Mouse (Mus musculus): Measurements from ENCODE around the gene Sost.

Gene Sost

GRCm38 (mm10) chr11:101983431-101983921, 16.7 kb upstream of the Sost start:
- no peak for DNase-seq (ENCODE audit: low read depth)

GRCm38 (mm10) chr11:101982981-101983411, 16.2 kb upstream of the Sost start:
- DNase-seq (ENCODE audit: low read depth) = no peak

GRCm38 (mm10) chr11:101981850-101982249, 15.0 kb upstream of the Sost start:
- peak; percentile 51 for DNase-seq (ENCODE audit: low read depth)

GRCm38 (mm10) chr11:101980603-101981157, 13.9 kb upstream of the Sost start:
- no peak for DNase-seq (ENCODE audit: low read depth)

- DNase-seq (ENCODE audit: low read depth) = no peak
Observed at GRCm38 (mm10) chr11:101979140-101979539, 12.3 kb upstream of the Sost start.

- no peak for DNase-seq (ENCODE audit: low read depth)
Observed at GRCm38 (mm10) chr11:101976949-101977348, 10.1 kb upstream of the Sost start.

GRCm38 (mm10) chr11:101974923-101975322, 8.1 kb upstream of the Sost start:
- no peak for DNase-seq (ENCODE audit: low read depth)

GRCm38 (mm10) chr11:101974181-101974580, 7.4 kb upstream of the Sost start:
- DNase-seq (ENCODE audit: low read depth) = no peak

GRCm38 (mm10) chr11:101973496-101973895, 6.7 kb upstream of the Sost start:
- no peak for DNase-seq (ENCODE audit: low read depth)

GRCm38 (mm10) chr11:101972651-101973050, 5.8 kb upstream of the Sost start:
- DNase-seq (ENCODE audit: low read depth) = no peak

- no peak for DNase-seq (ENCODE audit: low read depth)
Observed at GRCm38 (mm10) chr11:101972097-101972496, 5.3 kb upstream of the Sost start.

- peak; percentile 65 for DNase-seq (ENCODE audit: low read depth)
Observed at GRCm38 (mm10) chr11:101971410-101971809, 4.6 kb upstream of the Sost start.

- DNase-seq (ENCODE audit: low read depth) = no peak
Observed at GRCm38 (mm10) chr11:101969835-101970234, 3.0 kb upstream of the Sost start.

GRCm38 (mm10) chr11:101968791-101969190, 2.0 kb upstream of the Sost start:
- DNase-seq (ENCODE audit: low read depth) = peak; percentile 87

- no peak for DNase-seq (ENCODE audit: low read depth)
Observed at GRCm38 (mm10) chr11:101968311-101968710, 1.5 kb upstream of the Sost start.

GRCm38 (mm10) chr11:101965553-101965952, 1.3 kb downstream of the Sost start:
- no peak for DNase-seq (ENCODE audit: low read depth)

- no peak for DNase-seq (ENCODE audit: low read depth)
Observed at GRCm38 (mm10) chr11:101964647-101965046, 2.2 kb downstream of the Sost start.

- DNase-seq (ENCODE audit: low read depth) = no peak
Observed at GRCm38 (mm10) chr11:101963473-101964291, 3.1 kb downstream of the Sost start.

- no peak for DNase-seq (ENCODE audit: low read depth)
Observed at GRCm38 (mm10) chr11:101963043-101963442, 3.8 kb downstream of the Sost start.

- DNase-seq (ENCODE audit: low read depth) = no peak
Observed at GRCm38 (mm10) chr11:101957476-101957875, 9.3 kb downstream of the Sost start.

- DNase-seq (ENCODE audit: low read depth) = no peak
Observed at GRCm38 (mm10) chr11:101953441-101953840, 13.4 kb downstream of the Sost start.

- peak; percentile 27 for DNase-seq (ENCODE audit: low read depth)
Observed at GRCm38 (mm10) chr11:101952541-101953341, 14.1 kb downstream of the Sost start.

- DNase-seq (ENCODE audit: low read depth) = no peak
Observed at GRCm38 (mm10) chr11:101950021-101950420, 16.8 kb downstream of the Sost start.
